Mouse (Mus musculus) testis, postnatal 10 days (tissue): ENCODE measurements around the gene Nfat5.

Experiments
- DNase-seq: peaks from one replicate; pipeline ENCODE4 v3.0.0; 2021; ENCODE audit warnings: low spot score

Nfat5 gene

DNA sequence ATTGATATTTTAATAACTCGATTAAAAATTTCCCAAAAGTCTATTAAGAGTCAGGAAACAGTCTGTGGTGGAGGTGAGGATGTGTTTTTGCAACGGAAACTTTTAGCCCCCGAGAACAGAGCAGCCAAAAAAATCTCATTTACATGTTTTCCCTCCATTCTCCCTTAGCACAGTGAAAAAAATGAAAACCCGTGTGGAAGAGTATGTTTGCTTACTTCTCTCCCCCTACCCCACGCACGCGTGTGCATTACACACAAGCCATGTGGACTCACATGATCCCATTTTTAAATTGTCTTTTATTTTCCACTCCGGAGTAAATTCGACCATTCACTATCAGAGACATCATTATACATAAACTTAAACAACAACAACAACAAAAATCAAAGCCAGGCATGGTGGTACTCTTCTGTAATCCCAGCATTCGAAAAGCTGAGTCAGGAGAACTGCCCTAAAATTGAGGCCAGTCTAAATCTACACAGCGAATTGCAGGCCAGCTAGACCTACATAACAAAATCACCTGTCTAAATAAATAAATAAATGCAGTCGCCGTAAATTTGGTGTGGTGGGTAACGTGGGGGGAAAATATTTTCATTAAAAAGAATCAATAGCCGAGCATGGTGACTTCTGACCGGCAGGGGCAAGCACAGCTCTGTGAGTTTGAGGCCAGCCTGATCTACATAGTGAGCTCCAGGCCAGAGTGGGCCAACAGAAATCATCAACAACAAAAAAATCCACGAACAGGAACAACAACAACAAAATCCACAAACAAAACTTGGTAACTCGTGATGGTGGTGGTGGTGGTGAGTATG is 947 bp upstream of the Nfat5 start:
- peak; percentile 47 for DNase-seq

DNA sequence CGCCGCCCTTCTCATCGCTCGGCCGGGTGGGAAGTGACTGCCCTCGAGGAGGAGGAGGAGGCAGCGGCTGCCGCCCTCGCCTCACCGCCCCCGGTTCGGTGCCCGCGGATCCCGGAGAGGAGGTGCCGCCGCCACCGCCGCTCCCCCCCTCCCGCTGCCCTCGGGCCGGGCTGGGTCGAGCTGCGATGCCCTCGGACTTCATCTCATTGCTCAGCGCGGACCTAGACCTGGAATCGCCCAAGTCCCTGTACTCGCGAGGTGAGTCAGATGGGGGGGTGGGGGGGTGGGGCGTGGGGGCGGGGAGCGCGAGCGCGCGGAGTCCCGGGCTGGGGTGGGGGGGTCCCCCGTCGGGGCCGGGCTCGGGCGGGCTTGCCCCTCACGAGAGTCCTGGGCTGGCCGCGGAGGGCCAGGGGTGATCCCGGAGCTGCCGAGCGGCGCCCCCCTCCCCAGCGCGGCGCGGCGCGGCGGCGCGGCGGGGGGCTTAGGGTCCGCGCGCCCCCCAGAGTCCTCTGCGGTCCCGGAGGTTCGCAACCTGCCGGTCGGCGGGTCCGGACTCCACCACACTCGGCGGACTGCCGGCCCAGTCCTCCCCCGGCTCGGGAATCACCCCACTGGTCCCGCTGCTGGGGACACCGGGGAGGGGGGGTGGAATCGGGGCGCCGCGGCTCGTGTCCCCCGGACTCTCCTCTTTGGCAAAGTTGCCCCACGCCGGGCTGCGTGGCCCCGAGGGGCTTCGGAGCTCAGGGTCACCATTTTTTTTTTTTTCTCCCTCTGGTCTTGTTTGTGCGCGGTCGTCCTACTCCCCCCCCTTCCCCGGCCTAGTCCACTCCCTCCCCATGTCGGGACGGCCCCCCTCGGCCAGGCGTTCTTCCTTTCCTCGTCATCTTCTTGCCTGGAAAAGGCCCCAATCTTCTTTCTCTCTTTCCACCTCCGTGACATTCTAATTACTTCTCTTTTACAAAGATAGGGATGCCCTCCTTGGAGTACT is 665 bp downstream of the Nfat5 start:
- peak; percentile 76 for DNase-seq

DNA sequence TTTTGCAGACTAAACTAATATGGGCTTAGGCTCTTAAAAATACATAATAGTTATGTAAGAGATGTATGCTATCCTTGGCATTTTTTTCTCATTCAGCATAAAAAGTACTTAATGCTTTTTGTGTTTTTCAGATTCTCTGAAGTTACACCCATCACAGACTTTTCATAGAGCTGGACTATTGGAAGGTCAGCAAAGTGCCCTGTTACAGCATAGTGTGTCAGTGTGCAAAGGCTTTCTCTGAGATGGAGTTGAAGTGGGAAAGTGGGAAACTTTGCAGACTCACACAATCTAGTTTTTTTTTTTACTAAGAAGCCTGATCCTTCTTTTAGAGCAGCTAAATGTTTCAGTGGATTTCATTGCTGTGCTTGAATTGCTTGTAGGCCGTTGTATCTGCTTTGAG is 2.2 kb downstream of the Nfat5 start:
- no peak for DNase-seq

DNA sequence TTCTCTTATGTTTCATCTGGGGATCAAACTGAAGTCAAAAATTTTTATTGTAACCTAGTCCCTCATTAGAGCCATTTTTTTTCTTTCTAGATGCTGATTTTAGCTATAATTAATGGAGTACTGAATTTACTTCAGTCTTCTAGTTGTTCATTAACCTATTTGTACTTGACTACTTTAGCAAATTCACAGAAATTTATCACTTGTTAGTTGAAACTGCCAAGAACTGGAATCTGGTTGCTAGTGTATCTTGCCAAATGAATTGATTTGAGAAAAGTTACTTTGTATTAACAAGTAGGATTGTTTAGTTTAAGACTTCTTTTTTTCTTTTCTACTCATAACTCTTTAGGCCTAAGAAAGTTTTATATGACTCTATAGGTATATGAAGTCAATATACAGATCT is 18.6 kb downstream of the Nfat5 start:
- no peak for DNase-seq

DNA sequence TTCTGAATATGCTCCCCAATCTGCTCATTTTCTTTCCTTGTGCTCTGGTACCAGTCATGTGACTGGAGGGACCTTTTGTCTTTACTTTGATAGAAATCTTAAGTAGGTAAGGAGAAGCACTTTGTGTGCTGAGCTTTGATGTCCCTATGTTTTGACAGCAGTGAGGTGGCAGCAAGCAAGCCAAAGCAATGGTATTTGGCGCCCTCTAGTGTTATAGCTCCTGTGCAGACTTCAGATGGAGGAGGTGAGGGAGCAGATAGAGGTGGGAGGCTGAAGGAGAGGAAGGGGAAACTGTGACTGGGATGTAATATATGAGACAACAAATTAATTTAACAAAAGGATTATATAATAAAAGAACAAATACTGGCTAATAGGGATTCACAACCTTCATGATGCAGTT is 30.9 kb downstream of the Nfat5 start:
- peak; percentile 73 for DNase-seq

DNA sequence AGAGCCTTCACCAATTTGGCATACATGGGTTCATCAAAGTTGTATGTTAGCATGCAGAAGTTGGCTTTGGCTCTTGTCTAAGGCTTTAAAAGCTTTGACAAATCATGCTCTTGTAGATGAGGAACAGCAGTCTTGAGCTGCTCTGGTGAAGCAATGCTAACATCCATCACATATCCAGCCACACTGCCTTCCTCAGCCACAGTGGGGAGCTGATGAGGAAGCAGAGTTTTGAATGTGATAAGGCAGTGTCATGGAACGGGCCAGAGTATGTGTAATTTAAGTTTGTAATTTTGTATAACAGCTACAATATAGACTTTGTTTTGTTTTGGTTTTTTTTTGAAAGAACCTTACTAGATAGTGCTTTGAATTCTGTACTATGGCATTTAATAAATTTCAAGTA is 36.3 kb downstream of the Nfat5 start:
- no peak for DNase-seq

DNA sequence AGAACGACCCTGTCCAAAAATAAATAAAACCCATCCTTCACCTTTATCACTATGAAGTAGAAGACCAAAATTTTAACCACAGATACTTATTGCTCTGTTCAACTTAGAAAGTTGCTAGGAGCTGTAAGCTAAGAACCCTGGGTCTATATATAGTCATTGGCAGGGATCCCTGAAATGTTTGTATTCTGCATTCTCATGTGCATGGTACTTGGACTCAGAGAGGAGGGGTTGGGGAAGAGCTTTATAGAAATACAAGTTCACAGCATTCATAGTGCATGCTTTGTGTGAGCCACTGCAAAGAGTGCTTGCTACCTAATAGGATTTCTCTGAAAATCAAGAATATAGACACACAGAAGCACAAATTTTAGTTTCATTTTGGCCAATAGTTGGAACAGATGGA is 43.2 kb downstream of the Nfat5 start:
- no peak for DNase-seq

DNA sequence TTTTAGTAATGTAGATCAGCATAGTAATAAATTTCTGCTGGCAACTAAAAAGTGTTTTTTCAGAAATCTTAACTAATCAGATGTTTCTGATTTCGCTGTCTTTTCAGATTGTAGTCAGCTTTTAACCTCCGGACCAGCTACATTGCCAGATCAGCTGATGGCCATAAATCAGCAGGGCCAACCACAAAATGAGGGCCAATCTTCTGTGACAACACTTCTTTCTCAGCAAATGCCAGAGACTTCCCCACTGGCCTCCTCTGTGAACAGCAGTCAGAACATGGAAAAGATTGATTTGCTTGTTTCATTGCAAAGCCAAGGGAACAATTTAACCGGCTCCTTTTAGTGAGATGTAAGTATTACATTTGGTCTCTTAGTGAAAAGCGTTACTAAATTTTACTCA is 77.0 kb downstream of the Nfat5 start:
- no peak for DNase-seq

DNA sequence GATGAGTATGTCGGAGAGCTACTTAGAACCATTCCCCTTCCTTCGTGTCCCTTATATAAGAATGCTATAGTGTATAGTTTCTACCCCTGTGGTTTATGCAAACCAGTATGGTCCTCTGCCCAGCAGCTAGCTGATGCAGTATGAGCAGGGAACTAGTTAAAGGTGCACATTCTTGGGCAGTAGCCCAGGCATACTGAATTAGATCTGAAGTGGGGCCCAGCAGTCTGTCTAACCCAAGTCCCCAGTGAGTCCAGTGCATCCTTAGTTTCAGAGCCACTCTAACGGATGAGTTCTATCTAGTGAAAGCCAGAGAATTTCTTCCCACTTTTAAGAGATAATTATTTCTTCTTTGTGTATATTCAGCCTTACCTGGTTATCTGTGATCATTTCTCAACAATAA is 84.1 kb downstream of the Nfat5 start:
- no peak for DNase-seq

DNA sequence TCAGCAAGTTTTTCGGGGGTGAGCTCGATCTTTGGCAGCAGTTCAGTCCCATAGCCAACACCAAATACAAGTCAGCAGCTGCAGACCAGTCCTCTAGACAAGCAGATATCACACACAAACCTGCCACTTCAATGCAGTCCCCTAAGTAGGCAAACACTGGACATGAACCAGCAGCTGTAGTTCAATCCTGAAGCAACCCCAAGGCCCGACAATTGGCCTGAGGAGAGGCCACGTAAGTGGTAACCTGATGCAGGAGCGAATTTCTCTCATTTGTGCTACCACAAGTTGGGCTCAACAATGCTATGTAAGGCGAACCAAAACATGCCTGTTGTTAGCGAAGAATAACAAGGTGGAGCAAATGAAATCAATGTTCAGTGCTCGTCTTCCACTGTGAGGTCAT is 87.5 kb downstream of the Nfat5 start:
- peak; percentile 32 for DNase-seq

DNA sequence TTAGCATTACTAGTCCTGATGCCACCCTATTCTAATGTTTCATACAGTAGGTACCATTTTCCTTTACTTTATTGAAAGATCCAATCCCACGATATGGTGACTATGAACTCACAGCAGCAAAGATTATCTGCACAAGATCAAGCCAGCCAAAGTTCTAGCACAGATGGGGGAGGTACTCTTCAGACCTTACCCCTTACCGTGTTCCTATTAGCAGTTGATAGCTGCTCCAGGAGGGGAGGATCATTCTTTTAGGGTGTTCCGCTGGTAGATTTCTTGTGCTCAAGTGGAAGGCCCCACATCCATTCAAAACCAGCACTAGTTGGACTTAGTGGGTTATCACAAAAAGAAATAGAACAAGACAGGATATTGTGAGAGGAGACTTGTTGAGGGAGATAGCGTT is 88.4 kb downstream of the Nfat5 start:
- DNase-seq, result no peak

DNA sequence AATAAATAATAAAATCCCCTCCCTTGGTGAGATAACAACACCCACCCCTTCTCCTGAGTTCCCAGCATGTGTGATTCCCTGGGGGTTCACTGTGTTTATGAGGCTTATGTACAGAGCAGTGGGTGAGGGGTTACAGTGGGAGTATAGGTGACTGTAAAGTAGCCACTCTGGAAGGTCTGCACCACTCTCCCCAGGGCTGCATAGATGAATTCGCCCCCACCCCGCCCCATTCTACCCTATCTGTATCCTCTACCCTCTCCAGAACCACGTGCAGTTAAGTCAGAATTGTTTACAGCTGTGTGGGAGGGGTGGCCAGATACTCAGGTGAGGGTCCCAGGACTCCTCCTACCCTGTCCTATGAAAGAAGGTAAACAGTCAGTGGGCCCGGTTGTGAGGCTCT is 89.6 kb downstream of the Nfat5 start:
- no peak for DNase-seq

DNA sequence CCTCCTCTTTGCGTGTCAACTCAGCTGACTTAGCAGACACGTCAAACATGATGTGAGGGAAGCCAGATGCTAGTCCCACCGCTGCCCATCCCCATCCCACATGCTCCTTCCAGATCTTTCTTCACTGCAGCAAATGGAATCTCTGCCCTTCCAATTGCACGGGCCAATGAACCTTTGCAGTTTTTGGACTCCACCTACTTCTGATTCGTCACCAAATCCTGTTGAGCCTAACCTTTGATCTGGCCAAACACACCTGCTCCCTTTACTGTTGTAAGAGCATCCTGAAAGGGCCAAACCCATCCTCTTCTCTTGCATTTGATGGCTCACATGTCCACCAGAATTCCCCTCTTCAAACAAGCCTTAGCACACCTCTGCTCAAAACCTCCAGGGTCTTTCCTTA is 91.4 kb downstream of the Nfat5 start:
- DNase-seq, result no peak

DNA sequence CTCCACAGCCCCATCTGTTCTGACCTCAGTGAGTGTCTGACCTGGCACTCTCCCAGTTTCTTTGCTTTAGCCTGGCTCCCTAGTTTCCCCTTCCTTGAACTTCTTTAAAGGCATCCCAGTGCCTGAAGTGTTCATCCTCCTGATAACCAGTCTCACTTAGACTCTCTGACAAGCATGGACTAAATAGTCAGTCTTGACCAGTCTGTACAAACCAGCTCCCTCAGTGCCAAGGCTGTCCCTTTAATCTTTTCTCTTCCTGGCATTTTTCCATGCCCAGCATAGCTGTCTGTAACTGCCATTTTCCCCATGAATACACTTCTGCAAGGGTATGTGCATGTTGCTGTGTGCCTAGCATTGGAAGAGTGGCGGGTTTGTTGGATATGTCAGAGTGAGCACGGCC is 91.8 kb downstream of the Nfat5 start:
- DNase-seq, result no peak

DNA sequence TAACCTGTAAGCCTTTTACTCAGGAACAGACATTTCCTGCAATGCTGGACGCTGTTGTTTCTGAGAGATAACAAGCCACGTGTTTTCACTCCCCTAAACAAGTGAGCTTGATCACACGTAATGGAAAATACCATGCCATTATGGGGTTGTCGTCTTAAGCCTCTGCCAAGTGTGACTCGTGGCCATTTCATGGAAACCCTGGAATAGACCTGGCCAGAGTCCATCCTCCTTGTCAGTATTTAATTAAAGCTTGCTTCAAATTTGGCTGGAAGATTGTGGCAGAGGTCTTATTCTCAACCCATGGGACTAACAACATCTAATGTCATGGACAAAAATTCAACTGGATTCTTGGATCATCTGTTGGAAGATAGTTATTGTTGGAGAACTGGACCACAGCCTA is 92.9 kb downstream of the Nfat5 start:
- DNase-seq, result no peak

DNA sequence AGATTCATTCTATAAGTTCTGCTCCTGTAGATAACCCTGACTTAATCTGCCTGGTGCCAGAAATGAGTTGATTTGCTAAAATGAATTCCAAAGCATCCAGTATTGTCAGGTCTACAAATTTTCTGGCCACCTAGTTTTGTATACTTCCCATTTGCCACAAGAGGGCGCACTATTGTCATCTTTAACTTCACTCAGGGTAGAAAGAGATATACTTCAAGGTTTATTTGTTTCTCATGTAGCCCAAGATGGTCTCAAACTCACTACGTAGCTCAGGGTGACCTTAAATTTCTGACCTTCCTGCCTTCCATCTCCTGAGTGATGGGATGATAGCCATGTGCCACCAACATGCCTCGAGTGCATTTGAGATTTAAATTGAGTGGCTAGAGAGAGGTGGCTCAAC is 93.4 kb downstream of the Nfat5 start:
- no peak for DNase-seq

DNA sequence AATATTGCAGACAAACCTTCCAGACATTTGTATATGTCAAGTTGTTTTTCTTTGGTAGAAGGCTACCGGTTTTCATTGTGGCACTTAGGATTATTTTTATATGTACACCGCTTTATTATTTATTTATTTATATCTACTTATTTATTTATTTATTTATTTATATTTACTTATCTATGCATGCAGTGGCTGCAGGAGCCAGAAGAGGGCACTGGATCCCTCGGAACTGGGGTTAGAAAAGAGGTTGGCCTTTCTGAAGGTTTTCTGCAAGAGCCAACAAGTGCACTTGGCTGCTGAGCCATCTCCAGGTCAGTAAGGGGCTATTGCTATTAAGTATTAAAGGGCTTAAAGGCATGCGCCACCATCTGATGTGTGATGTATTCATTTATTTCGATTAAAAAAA is 94.6 kb downstream of the Nfat5 start:
- peak; percentile 70 for DNase-seq

DNA sequence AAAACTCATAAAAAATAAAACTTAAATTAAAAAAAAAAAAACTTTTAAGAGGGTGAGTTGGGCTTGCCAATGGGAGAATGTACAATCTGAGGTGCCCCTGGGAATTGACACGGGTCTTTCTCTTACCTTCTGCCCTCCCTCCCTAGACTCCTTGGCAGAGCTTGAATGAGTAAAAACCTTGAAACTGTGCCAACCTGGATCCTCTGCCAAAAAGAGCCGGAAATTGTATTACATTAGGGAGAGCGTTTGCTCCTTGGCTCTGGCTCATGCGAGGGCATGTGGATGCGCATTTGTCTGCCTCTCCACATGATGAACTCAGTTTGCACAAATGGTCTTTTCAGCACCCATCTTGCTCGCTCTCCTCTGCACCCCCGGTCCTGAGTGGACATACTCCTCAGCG is 96.3 kb downstream of the Nfat5 start:
- DNase-seq, result peak; percentile 88

DNA sequence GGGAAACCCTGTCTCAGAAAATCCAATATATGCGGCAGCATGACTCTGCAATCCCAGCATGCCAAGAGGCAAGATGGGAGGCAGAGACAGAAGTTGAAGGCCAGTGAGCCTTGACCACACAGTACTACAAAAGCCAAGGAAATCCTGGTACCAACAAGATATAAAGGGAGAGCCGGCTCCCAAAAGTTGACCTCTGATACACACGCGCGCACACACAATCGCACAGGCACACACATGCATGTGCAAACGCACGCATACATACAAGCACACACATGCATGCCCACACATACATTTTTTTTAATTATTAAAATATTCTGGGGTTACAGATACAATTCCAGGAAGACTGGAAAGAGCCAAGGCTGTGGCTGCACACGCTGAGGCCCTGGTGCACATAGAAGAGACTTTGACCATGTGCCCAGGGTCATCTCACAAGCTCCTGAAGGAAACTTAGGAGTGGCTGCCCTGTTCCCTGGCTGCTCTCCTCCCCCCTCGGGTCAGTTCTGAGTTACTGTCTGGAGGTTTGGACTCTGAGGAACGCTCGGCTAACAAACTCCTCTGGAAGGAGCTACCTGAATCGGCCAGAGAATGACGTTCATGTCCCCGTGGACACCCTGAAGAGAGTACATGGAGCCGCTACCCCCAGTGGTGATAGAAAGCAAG is 97.3 kb downstream of the Nfat5 start:
- DNase-seq, result no peak

DNA sequence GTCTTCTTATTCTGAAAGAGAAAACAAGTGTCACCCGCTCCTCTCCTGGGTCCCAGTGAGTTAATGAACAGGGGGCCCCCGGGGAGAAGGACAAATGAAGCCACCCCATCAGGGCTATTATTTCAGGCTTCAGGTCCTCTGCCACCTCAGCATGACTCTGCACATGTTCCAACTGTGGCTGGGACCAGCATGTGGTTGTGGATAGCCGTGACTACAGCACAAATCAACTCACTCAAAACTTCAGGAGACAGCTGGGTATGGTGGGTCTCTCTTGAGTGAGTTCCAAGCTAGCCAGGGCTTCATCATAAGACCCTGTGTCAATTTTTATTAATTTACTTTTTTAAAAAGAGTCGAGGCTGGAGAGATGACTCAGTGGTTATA is 97.9 kb downstream of the Nfat5 start:
- DNase-seq, result no peak

DNA sequence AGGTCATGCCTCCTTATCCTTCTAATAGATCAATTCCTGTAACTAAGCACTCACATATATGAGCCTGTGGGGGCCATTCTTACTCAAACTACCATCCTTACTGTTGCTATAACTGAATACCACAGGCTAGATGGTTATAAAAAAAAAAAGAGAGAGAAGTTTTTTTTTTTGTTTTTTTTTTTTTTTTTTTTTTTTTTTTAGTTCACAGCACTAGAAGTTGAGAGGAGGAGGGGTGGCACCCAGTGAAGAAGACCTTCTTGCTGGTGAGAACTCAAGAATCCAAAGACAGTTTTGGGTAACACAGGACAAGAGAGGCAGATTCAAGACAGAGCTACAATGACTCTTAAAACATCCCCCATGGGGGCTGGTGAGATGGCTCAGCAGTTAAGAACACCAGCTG is 102.1 kb downstream of the Nfat5 start:
- no peak for DNase-seq

DNA sequence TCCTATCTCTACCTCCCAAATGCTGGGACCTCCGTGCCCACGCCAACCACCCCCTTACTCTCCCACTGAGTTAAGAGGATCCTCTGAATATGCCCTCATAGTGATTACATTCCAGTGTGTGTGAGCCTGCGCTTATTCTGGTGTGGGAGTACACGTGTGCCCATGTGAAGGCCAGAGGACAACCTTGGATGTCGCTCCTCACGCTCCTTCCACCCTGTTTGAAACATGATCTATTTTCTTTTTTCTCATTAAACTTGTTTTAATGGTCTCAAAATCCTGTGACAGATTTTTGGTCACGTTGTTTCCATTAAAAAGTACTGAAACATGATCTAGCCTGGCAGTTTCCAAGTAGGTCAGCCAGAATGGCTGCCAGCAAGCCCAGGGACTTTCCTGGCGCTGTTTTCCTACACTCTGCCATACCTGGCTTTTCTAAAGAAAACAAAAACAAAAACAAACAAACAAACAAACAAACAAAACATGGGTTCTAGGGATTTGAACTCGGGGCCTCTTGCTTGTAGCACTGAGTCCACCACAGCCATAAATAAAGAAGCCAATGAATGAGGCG is 102.9 kb downstream of the Nfat5 start:
- no peak for DNase-seq
